Comparison of ENCODE assay signal across 15 mouse cellular contexts in genomic region chr15:36395672-36396050, GRCm38 (mm10).
"Had no signal": no experiment of that assay in that cellular context is flagged by ENCODE, and none has a peak within 500 bp of the region (broad histone marks: within the 10 kb centered on the region; RNA-seq: fewer than 3 reads in every experiment).

No protein-coding gene starts in this region.

- ATAC-seq: lung, postnatal 0 days; midbrain, embryonic 13.5 days; midbrain, embryonic 15.5 days had no signal

- H3K9ac ChIP-seq: lung, embryonic 15.5 days; midbrain, embryonic 13.5 days; midbrain, embryonic 15.5 days; neural tube, embryonic 12.5 days had no signal

- H3K4me2 ChIP-seq: lung, embryonic 15.5 days; midbrain, embryonic 13.5 days; midbrain, embryonic 15.5 days; neural tube, embryonic 12.5 days had no signal

- H3K4me3 ChIP-seq: lung, embryonic 15.5 days; megakaryocyte, embryonic 14.5 days; midbrain, embryonic 13.5 days; midbrain, embryonic 15.5 days; neural tube, embryonic 12.5 days had no signal

- H3K27ac ChIP-seq: lung, embryonic 15.5 days; macrophage; midbrain, embryonic 13.5 days; midbrain, embryonic 15.5 days; neural tube, embryonic 12.5 days had no signal

- H3K9me3 ChIP-seq: lung, embryonic 15.5 days; midbrain, embryonic 13.5 days; midbrain, embryonic 15.5 days; neural tube, embryonic 12.5 days had no signal

- H3K27me3 ChIP-seq: lung, embryonic 15.5 days; midbrain, embryonic 13.5 days; midbrain, embryonic 15.5 days; neural tube, embryonic 12.5 days had no signal

- DNase-seq: lung, adult 2 months; lung, postnatal 14 days; lung, postnatal 36 days; retina, postnatal 1 day; right cerebral cortex, adult 18-20 months; right cerebral cortex, postnatal 25 days; right cerebral cortex, postnatal 4 days; spleen, adult 18-20 months had no signal

- H3K36me3 ChIP-seq: lung, embryonic 15.5 days; midbrain, embryonic 13.5 days; midbrain, embryonic 15.5 days; neural tube, embryonic 12.5 days had no signal
